Mouse (Mus musculus) embryonic stem cell, embryonic (primary cell): ENCODE measurements around the gene Cln5.

Experiments used
- CTCF ChIA-PET, 4 experiments: fragments of 300-600 bp in 2 of 4; fragments of 350-600 bp in 2 of 4; sonication (Branson Sonifier 250); formaldehyde crosslinking; loops; one replicate each; lab custom pipeline; 2022; ENCODE audit warnings: inconsistent platforms in 2 of 4; lab: Charles Lee
- POLR2A ChIA-PET, 4 experiments: fragments of 300-600 bp in 2 of 4; fragments of 350-600 bp in 2 of 4; sonication (Branson Sonifier 250); formaldehyde crosslinking; loops; one replicate each; lab custom pipeline; 2022; ENCODE audit warnings: antibody characterized with exemption in 4 of 4, inconsistent platforms in 1 of 4; lab: Charles Lee

Cln5 gene

GRCm38 (mm10) chr14:103071471-103071870, 1.5 kb downstream of the Cln5 start:
- ChIA-PET CTCF (interaction anchor here in 1 of 4 experiments (1.1 kb wide), 1 partner anchor 17 kb away, joined by 3 read pairs; no protein-coding TSS in a partner anchor), POLR2A (interaction anchor here in 2 of 4 experiments (1.0 to 8.0 kb wide), 14 partner anchors 9 to 348 kb away, joined by 3 to 201 read pairs (median 7); partner anchors contain the start of genes Fbxl3 (in 2 of the 2) and Kctd12 (in 1 of the 2))

GRCm38 (mm10) chr14:103072731-103073130, 2.7 kb downstream of the Cln5 start:
- POLR2A ChIA-PET, result interaction anchor here in 3 of 4 experiments (0.6 to 8.0 kb wide), 6 partner anchors 9 to 295 kb away, joined by 3 to 201 read pairs (median 5); partner anchors contain the start of gene Fbxl3 (in 1 of the 3)
- CTCF ChIA-PET, result interaction anchor here in 3 of 4 experiments (0.6 to 1.9 kb wide), 3 partner anchors 16 to 60 kb away, joined by 3 to 10 read pairs (median 6); no protein-coding TSS in a partner anchor

DNA sequence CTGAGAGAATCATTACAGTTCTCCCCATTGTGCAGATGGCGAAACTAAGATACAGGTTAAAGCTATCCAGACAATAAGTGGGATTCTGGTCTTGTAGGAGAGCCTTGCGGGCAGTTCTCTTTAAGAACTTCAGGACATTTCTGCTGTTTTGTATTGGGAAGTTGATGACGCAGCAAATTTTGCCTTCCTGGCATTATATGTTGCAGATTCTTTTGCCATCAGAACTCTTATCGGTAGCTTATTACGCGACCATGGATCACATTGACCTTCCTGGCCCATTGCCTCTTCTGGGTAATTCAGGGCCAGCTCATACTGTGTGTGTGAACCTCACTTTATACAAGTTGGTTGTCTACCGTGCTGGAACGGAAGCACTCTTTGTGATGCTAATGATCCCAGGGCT, 3.8 kb downstream of the Cln5 start:
- CTCF ChIA-PET, result interaction anchor here in 1 of 4 experiments (0.7 to 1.9 kb wide), 4 partner anchors 8 to 116 kb away, joined by 3 to 6 read pairs (median 3); no protein-coding TSS in a partner anchor
- POLR2A ChIA-PET, result interaction anchor here in 3 of 4 experiments (0.8 to 8.0 kb wide), 10 partner anchors 8 to 1172 kb away, joined by 4 to 201 read pairs (median 10); partner anchors contain the start of gene Fbxl3 (in 1 of the 3)

GRCm38 (mm10) chr14:103075166-103075565, 5.2 kb downstream of the Cln5 start:
- ChIA-PET CTCF (interaction anchor here in 3 of 4 experiments (0.5 to 1.5 kb wide), 6 partner anchors 9 to 645 kb away, joined by 3 to 6 read pairs (median 4); no protein-coding TSS in a partner anchor), POLR2A (interaction anchor here in 3 of 4 experiments (0.5 to 8.0 kb wide), 12 partner anchors 7 to 92 kb away, joined by 3 to 201 read pairs (median 8); partner anchors contain the start of genes Fbxl3 (in 1 of the 3) and Kctd12 (in 1 of the 3))

DNA sequence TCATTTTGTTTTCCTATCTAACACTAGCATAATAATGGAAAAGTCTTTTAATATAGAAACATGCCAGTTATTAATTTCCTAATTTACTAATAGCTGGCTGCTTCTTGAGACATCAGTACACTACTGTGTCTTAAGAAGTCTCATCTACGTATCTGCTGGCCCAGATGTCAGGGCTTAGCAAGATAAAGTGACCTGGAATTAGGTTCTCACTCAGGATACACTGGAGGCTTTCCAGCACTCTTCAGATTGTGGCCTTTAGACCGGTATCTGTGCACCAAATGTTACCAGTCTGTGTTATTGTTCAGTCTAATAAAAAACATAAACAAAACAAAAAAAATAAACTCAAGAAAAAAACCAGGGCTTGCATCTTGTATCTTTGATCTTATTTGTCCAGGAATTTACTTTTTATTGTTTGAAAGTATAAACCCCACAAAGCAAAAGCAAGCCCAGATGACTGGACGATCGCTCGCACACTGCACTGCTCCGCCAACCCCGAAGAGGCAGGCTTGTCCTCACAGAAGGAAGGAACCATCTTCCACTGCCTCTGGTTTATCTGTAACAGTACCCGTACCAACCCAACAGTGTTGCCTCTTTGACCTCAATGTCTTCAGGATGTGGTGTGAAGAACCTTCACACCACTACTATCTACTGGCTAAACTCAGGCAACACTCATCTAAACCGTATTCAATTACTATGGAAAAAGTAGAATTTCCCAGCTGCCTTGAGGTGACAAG, 7.4 kb downstream of the Cln5 start:
- POLR2A ChIA-PET, result interaction anchor here in 3 of 4 experiments (0.8 to 19.1 kb wide), 9 partner anchors 6 to 26 kb away, joined by 3 to 201 read pairs (median 9); partner anchors contain the start of genes Cln5 (in 1 of the 3) and Fbxl3 (in 1 of the 3)
- CTCF ChIA-PET, result interaction anchor here in 1 of 4 experiments (3.1 kb wide), 1 partner anchor 11 kb away, joined by 8 read pairs; no protein-coding TSS in a partner anchor

DNA sequence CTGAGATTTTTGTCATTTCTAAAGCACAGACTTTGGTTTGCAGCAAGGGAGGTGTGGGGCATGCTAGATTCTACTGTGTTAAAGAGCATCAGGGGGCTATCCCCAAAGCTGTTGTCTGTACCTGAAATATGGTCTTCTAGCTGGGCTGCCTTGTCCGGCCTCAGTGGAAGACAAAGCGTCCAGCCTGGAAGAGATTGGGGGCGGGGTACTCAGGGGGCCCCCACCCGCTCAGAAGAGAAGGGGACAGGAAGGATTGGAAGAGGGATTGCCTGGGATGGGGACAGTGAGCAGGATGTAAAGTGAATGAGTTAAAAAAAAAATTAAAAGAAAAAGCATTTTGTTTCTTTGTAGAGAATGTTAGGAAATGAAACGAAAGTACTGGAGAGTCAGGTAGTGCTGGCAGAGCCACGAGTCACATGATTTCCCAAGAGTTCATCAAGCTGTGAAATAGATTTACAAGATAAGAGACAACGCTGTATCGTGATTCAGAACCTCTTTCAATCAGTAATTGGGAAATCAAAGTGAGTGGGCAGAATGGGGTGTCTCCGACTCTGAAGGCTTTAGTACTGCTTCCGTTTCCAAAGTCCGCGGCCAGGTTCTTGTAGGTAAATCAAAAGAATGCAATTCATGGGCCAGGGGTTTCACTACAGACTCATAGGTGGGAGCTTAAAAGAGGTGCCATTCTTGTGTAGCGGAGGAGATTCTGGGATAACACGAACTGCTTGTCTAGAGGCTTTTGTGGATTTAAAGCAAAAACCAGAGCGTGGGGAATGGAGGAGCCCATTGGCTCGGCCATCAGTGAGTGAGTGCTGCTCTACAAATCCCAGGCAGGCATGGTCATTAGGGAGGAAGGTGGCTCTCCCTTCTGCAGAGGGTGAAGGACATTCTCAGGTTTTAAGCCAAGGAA, 8.2 kb downstream of the Cln5 start:
- CTCF ChIA-PET, result interaction anchor here in 3 of 4 experiments (0.7 to 3.1 kb wide), 7 partner anchors 10 to 464 kb away, joined by 3 to 8 read pairs (median 3); no protein-coding TSS in a partner anchor
- POLR2A ChIA-PET, result interaction anchor here in 3 of 4 experiments (1.0 to 19.1 kb wide), 11 partner anchors 7 to 34 kb away, joined by 3 to 201 read pairs (median 5); partner anchors contain the start of genes Cln5 (in 1 of the 3) and Fbxl3 (in 1 of the 3)

DNA sequence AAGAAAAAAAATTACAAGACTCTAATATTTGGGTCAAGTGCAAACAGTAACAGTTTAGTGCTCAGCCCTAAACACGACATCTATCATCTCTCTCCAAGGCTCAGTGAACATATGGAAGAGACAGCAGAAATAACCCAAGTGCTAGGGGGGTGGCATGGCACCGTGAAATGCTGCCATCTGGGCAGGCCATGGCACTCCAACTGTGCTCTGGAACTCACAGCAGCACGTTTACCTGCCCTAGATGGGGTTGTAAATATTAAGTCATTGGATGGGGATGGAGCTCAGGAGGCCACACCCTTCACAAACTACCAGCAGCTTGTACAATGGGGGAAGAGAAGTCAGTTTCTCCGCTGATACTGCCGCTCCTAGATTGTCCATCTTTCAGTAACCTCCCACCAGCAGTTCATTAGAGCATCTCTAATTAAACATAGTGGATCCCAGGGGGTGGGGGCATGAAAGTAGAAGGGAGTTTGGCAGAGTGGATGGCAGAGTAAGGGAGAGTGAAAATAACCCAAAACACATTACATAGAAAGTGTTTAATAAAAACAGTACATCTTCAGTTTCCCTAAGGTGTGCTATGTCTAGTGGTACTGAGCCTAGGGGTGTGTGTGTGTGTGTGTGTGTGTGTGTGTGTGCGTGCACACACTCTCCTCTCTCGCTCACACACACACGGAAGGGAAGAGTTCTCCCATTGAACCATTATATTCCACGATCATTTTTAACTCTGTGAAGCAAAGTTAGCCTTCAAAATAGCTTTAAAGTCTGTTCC, 9.4 kb downstream of the Cln5 start:
- ChIA-PET CTCF (interaction anchor here in 2 of 4 experiments (0.9 to 3.1 kb wide), 4 partner anchors 9 to 53 kb away, joined by 3 to 8 read pairs (median 3); no protein-coding TSS in a partner anchor), POLR2A (interaction anchor here (0.6 to 19.1 kb wide), 11 partner anchors 8 to 423 kb away, joined by 3 to 201 read pairs (median 5); partner anchors contain the start of genes Cln5 (in 1 of the 4) and Fbxl3 (in 1 of the 4))

DNA sequence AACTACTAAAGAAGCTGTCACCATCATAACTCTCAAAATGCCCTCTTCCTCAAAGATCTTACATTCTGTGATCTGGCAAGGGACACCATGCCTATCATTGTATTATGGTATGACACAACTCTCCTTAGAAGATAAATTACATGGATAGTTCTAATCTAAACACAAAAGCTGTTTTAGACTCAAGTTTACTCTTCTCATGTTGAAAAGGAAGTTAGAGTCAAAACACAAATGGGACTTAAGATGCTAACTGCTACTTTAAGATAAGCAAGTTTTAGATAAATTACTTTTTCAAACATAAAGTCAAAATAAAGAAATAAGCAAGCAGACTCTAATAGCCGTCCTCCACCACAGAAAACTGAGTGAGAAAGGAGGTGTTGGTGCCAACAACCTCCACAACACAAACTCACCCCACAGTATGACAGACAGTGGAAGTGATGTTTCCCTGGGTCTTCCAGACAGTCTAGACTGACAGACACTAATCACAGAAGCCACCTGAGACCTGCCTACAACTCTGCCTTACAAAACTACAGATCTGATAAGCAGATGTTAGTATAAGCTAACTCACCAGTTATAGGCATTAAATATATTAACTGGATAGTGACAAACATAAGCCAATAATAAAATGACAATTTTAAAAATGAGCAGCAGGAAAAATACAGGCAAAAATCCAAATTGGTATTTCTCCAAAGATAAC, 16.0 kb downstream of the Cln5 start:
- POLR2A ChIA-PET, result interaction anchor here in 2 of 4 experiments (0.7 to 19.1 kb wide), 8 partner anchors 8 to 65 kb away, joined by 3 to 201 read pairs (median 4); partner anchors contain the start of genes Cln5 (in 1 of the 2) and Fbxl3 (in 1 of the 2)
- CTCF ChIA-PET, result no interaction called here

GRCm38 (mm10) chr14:103086671-103087324, 16.8 kb downstream of the Cln5 start:
- ChIA-PET CTCF (interaction anchor here in 1 of 4 experiments (1.3 kb wide), 1 partner anchor 17 kb away, joined by 3 read pairs; the partner anchor contains the start of gene Cln5), POLR2A (interaction anchor here in 2 of 4 experiments (0.7 to 19.1 kb wide), 8 partner anchors 6 to 20 kb away, joined by 3 to 201 read pairs (median 6); partner anchors contain the start of genes Cln5 (in 1 of the 2) and Fbxl3 (in 1 of the 2))

DNA sequence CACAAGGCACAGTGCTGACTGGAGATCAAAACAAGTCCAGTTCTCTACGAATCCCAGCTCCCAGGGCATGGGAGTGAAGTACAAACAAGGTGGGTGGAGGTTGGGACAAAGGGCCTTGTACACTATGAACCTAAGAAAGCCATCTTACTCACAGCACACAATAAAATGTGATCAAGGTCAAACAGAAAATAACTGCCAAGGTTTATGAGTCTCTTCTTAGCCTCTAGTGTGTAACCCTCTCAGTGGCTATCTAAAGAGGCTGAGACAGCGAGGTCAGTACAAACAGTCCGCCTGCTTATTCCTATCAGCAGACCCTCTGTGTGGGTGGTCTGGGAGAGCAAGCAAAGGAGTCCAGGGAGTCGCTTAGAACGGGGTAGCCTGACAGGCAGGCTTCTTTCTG, 17.8 kb downstream of the Cln5 start:
- CTCF ChIA-PET, result interaction anchor here in 1 of 4 experiments (1.3 kb wide), 1 partner anchor 18 kb away, joined by 3 read pairs; the partner anchor contains the start of gene Cln5
- POLR2A ChIA-PET, result interaction anchor here in 2 of 4 experiments (1.3 to 19.1 kb wide), 5 partner anchors 7 to 32 kb away, joined by 3 to 201 read pairs (median 11); partner anchors contain the start of gene Cln5 (in 1 of the 2)

GRCm38 (mm10) chr14:103088624-103089023, 18.6 kb downstream of the Cln5 start:
- ChIA-PET POLR2A (interaction anchor here in 2 of 4 experiments (0.5 to 19.1 kb wide), 14 partner anchors 8 to 106 kb away, joined by 3 to 201 read pairs (median 5); partner anchors contain the start of genes Cln5 (in 1 of the 2), Fbxl3 (in 1 of the 2) and Kctd12 (in 1 of the 2)), CTCF (interaction anchor here in 3 of 4 experiments (0.5 to 1.4 kb wide), 13 partner anchors 10 to 1483 kb away, joined by 3 to 8 read pairs (median 3); no protein-coding TSS in a partner anchor)

- CTCF ChIA-PET, result interaction anchor here in 1 of 4 experiments (0.9 kb wide), 1 partner anchor 39 kb away, joined by 3 read pairs; no protein-coding TSS in a partner anchor
- POLR2A ChIA-PET, result interaction anchor here in 3 of 4 experiments (0.5 to 19.1 kb wide), 10 partner anchors 9 to 1334 kb away, joined by 3 to 201 read pairs (median 5); partner anchors contain the start of gene Cln5 (in 2 of the 3)
These were observed 23.2 kb downstream of the Cln5 start for GRCm38 (mm10) chr14:103093236-103093635.

DNA sequence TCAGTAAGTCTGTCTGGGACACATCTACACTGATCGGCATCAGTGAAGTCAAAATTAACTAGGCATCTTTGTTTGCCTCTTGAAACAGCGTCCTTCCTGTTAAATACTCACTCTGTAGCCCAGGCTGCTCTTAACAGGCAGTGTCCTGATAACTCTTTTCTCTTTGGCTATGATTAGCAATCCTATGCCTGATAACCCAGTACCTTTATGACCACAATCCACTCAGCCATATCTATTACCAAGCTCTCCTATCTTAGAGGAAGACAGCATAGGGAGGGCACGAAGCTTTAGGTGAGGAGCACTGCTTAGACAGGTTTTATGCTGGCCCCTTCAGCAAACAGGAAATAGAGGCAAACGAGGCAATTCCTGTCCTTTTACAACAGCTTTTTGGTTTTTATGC, 23.7 kb downstream of the Cln5 start:
- ChIA-PET CTCF (interaction anchor here in 2 of 4 experiments (0.9 to 1.2 kb wide), 2 partner anchors 39 to 41 kb away, joined by 3 to 4 read pairs; no protein-coding TSS in a partner anchor), POLR2A (interaction anchor here in 3 of 4 experiments (1.0 to 19.1 kb wide), 10 partner anchors 8 to 28 kb away, joined by 3 to 201 read pairs (median 5); partner anchors contain the start of gene Cln5 (in 2 of the 3))

DNA sequence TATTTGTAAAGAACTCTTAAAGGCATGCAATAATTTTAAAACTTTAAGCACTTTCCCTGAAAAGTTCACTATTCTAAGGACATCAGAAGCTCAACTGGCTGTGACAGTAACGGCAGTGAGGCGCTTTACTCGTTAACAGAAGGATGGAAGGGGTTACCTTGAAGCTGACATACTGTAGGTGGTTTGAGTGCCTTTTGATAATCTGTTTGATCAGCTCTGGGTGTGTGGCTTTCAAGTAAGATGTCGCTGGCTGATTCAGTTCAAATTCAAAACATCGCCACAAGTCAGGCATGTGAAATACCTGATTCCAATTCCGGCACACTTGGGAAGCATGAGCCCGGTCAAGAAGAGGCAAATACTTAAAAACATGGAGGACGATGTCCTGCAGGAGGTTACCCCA, 25.0 kb downstream of the Cln5 start:
- ChIA-PET CTCF (interaction anchor here in 1 of 4 experiments (1.2 kb wide), 1 partner anchor 43 kb away, joined by 3 read pairs; no protein-coding TSS in a partner anchor), POLR2A (interaction anchor here in 3 of 4 experiments (1.2 to 19.1 kb wide), 6 partner anchors 14 to 24 kb away, joined by 3 to 201 read pairs (median 38); partner anchors contain the start of gene Cln5 (in 1 of the 3))
